Mouse (Mus musculus): ENCODE measurements around the gene Gpsm2. TPM values are rescaled to one million over a fixed set of nuclear protein-coding genes. Genes with fewer than 3 reads are reported as not detected.

The Gpsm2 gene
- total and polyA plus RNA-seq, 2 experiments from 2014 or later: 14.2 to 16.6 TPM

GRCm38 (mm10) chr3:108751691-108752090, 29.6 kb upstream of the Gpsm2 start:
- Histone ChIP-seq H3K36me3 (ENCODE audit: insufficient read depth) (no peaks in the 10 kb centered on the region), H3K27ac (ENCODE audit: low read depth, low read length) (no peak overlapping the region), H3K9me3 (ENCODE audit: low read length) (no peaks in the 10 kb centered on the region), H3K4me3 (ENCODE audit: low read depth, low read length) (no peak overlapping the region), H3K4me1 (ENCODE audit: insufficient read depth) (no peaks in the 10 kb centered on the region), H3K27me3 (ENCODE audit: insufficient read depth, low read length) (no peaks in the 10 kb centered on the region), H3K9ac (no peak overlapping the region), H3K4me2 (ENCODE audit: low read depth) (no peak overlapping the region)
- no peak for TF ChIP-seq CTCF (IDR thresholded peaks at IDR 0.05; ENCODE audit: low read depth)
- WGBS: 90% methylated on average over 6 of the region's 6 CpGs
- ATAC-seq (no peak), DNase-seq (no peak)

- no peaks in the 10 kb centered on the region for H3K4me1 ChIP-seq (ENCODE audit: insufficient read depth)
- WGBS: 73% methylated on average over 6 of the region's 6 CpGs
- H3K4me3 ChIP-seq (ENCODE audit: low read depth, low read length): no peak overlapping the region
- no peaks in the 10 kb centered on the region for H3K27me3 ChIP-seq (ENCODE audit: insufficient read depth, low read length)
- H3K9me3 ChIP-seq (ENCODE audit: low read length): no peaks in the 10 kb centered on the region
- no peak for TF ChIP-seq CTCF (IDR thresholded peaks at IDR 0.05; ENCODE audit: low read depth)
- ATAC-seq (no peak), DNase-seq (no peak)
- no peak overlapping the region for H3K27ac ChIP-seq (ENCODE audit: low read depth, low read length)
- H3K36me3 ChIP-seq (ENCODE audit: insufficient read depth): no peaks in the 10 kb centered on the region
- H3K9ac ChIP-seq: no peak overlapping the region
- H3K4me2 ChIP-seq (ENCODE audit: low read depth): no peak overlapping the region
These were observed 29.0 kb upstream of the Gpsm2 start for GRCm38 (mm10) chr3:108751061-108751460.

DNA sequence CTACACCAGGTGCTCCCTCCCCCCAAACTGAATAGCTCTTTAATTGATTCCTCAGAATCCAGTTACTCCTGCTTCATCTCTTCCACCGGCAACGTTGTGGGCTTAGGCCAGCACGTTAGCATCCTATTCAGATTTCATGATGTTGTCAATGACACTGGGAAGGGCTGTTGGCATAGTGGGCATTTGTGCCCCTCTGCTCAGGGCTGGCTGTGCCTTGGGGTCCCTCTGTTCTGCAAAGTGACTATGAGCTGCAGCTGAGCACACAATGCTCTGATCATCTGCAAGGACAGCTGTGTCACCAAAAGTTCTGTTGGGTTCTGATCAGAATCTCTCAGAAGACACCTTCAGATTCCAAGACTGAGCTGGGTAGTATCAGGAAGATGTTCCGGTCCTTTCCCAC, 22.0 kb upstream of the Gpsm2 start:
- H3K27ac ChIP-seq (ENCODE audit: low read depth, low read length): no peak overlapping the region
- 82% methylated on average over 4 of the region's 4 CpGs for WGBS
- H3K4me1 ChIP-seq (ENCODE audit: insufficient read depth): no peaks in the 10 kb centered on the region
- no peaks in the 10 kb centered on the region for H3K27me3 ChIP-seq (ENCODE audit: insufficient read depth, low read length)
- DNase-seq (no peak), ATAC-seq (no peak)
- H3K4me2 ChIP-seq (ENCODE audit: low read depth): no peak overlapping the region
- TF ChIP-seq CTCF (IDR thresholded peaks at IDR 0.05; ENCODE audit: low read depth): no peak
- H3K9me3 ChIP-seq (ENCODE audit: low read length): no peaks in the 10 kb centered on the region
- no peak overlapping the region for H3K9ac ChIP-seq
- H3K36me3 ChIP-seq (ENCODE audit: insufficient read depth): no peaks in the 10 kb centered on the region
- H3K4me3 ChIP-seq (ENCODE audit: low read depth, low read length): no peak overlapping the region

- 67% methylated on average over 8 of the region's 8 CpGs for WGBS
- DNase-seq: no peak
- H3K9me3 ChIP-seq (ENCODE audit: low read length): no peaks in the 10 kb centered on the region
- H3K4me3 ChIP-seq (ENCODE audit: low read depth, low read length): no peak within 1 kb of the TSS
- TF ChIP-seq CTCF (IDR thresholded peaks at IDR 0.05; ENCODE audit: low read depth): no peak
- ATAC-seq: no peak
- H3K9ac ChIP-seq: no peak within 1 kb of the TSS
- H3K36me3 ChIP-seq (ENCODE audit: insufficient read depth): no peaks in the 10 kb centered on the region
- no peaks in the 10 kb centered on the region for H3K4me1 ChIP-seq (ENCODE audit: insufficient read depth)
- no peaks in the 10 kb centered on the region for H3K27me3 ChIP-seq (ENCODE audit: insufficient read depth, low read length)
- no peak within 1 kb of the TSS for H3K27ac ChIP-seq (ENCODE audit: low read depth, low read length)
- H3K4me2 ChIP-seq (ENCODE audit: low read depth): no peak within 1 kb of the TSS
These were observed 17.1 kb upstream of the Gpsm2 start, which contains the start of gene Aknad1 for GRCm38 (mm10) chr3:108739045-108739708. TSS of gene Aknad1 (plus strand) at chr3:108739658.

- WGBS: 90% methylated on average over 3 of the region's 3 CpGs
- H3K9me3 ChIP-seq (ENCODE audit: low read length): no peaks in the 10 kb centered on the region
These were observed 15.7 kb upstream of the Gpsm2 start for GRCm38 (mm10) chr3:108737761-108738160.

DNA sequence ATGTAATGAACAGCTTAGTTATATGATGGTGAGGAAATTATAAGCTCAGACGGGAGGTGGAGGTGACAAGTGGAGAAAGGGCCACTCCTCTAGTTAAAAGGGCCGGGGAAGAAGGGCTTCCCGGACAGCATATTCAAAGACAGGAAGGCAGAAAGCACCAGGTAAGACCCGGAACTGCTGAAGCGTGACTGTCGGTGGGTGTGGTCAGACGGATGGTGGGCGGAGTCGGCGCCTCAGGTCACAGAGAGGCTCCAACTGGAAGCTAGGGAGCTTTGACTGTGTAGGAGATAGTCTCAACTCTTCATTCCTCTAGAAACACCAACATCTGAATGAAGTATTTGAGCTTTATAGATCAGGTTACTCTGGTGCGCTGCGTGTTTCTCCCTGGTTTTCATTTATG, 8.2 kb upstream of the Gpsm2 start:
- 45% methylated on average over 12 of the region's 12 CpGs for WGBS
- no peaks in the 10 kb centered on the region for H3K36me3 ChIP-seq (ENCODE audit: insufficient read depth)
- no peak overlapping the region for H3K9ac ChIP-seq
- no peaks in the 10 kb centered on the region for H3K27me3 ChIP-seq (ENCODE audit: insufficient read depth, low read length)
- H3K4me1 ChIP-seq (ENCODE audit: insufficient read depth): no peaks in the 10 kb centered on the region
- no peak overlapping the region for H3K27ac ChIP-seq (ENCODE audit: low read depth, low read length)
- H3K4me2 ChIP-seq (ENCODE audit: low read depth): no peak overlapping the region
- DNase-seq (no peak), ATAC-seq (no peak)
- no peak for TF ChIP-seq CTCF (IDR thresholded peaks at IDR 0.05; ENCODE audit: low read depth)
- no peak overlapping the region for H3K4me3 ChIP-seq (ENCODE audit: low read depth, low read length)
- no peaks in the 10 kb centered on the region for H3K9me3 ChIP-seq (ENCODE audit: low read length)

More at GRCm38 (mm10) chr3:108737761-108738160, 15.7 kb upstream of the Gpsm2 start:
- Histone ChIP-seq H3K36me3 (ENCODE audit: insufficient read depth) (no peaks in the 10 kb centered on the region), H3K4me3 (ENCODE audit: low read depth, low read length) (no peak overlapping the region), H3K9ac (no peak overlapping the region), H3K4me1 (ENCODE audit: insufficient read depth) (no peaks in the 10 kb centered on the region), H3K27me3 (ENCODE audit: insufficient read depth, low read length) (no peaks in the 10 kb centered on the region), H3K4me2 (ENCODE audit: low read depth) (no peak overlapping the region), H3K27ac (ENCODE audit: low read depth, low read length) (no peak overlapping the region)
- DNase-seq (no peak), ATAC-seq (no peak)
- no peak for TF ChIP-seq CTCF (IDR thresholded peaks at IDR 0.05; ENCODE audit: low read depth)

DNA sequence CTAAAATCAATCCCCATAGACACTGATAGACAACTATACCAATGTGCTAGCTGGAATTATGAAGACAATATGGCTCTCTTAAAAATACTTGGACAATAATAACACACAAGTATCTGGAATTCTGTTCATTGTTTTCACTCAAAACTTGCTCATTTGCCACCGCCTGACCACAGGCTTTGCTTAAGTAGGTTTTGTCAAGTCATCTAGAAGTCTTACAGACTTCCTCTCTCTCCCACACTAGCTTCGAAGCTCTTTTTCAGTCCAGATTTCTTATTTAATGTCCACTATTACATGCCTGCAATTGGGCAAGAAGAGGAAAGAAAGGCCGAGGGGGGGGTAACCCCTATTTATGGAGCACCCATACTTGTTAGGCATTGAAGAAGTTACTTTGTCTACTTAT, 5.7 kb upstream of the Gpsm2 start:
- H3K27ac ChIP-seq (ENCODE audit: low read depth, low read length): no peak overlapping the region
- H3K4me2 ChIP-seq (ENCODE audit: low read depth): no peak overlapping the region
- no peaks in the 10 kb centered on the region for H3K36me3 ChIP-seq (ENCODE audit: insufficient read depth)
- DNase-seq: no peak
- H3K4me3 ChIP-seq (ENCODE audit: low read depth, low read length): no peak overlapping the region
- H3K4me1 ChIP-seq (ENCODE audit: insufficient read depth): no peaks in the 10 kb centered on the region
- no peak for TF ChIP-seq CTCF (IDR thresholded peaks at IDR 0.05; ENCODE audit: low read depth)
- 95% methylated on average over 3 of the region's 3 CpGs for WGBS
- no peak for ATAC-seq
- no peaks in the 10 kb centered on the region for H3K9me3 ChIP-seq (ENCODE audit: low read length)
- no peak overlapping the region for H3K9ac ChIP-seq
- H3K27me3 ChIP-seq (ENCODE audit: insufficient read depth, low read length): no peaks in the 10 kb centered on the region
